In genomic region chr11:72072331-72072905, GRCm38 (mm10) we compare ENCODE assay signal across 24 mouse cellular contexts. TPM values are rescaled to one million over a fixed set of nuclear protein-coding genes. Genes with fewer than 3 reads are reported as not detected.
DNase-seq lines count a peak whose midpoint lies in the region; ATAC-seq and TF ChIP-seq lines count a peak whose summit lies in the region.
"Had no signal": no experiment of that assay in that cellular context is flagged by ENCODE, and none has a peak within 500 bp of the region (broad histone marks: within the 10 kb centered on the region; RNA-seq: fewer than 3 reads in every experiment).

No protein-coding gene starts in this region.

- H3K4me2 ChIP-seq in hindbrain, embryonic 11.5 days (replicated peaks; ENCODE audit: low read depth, low read length): no peak overlapping the region
- no peak overlapping the region for H3K4me2 ChIP-seq in hindbrain, embryonic 14.5 days (replicated peaks)
- H3K4me2 ChIP-seq in midbrain, embryonic 11.5 days: no peak overlapping the region
- H3K4me2 ChIP-seq in midbrain, embryonic 14.5 days (ENCODE audit: low read length): no peak overlapping the region
- H3K4me2 ChIP-seq: heart, embryonic 15.5 days; limb, embryonic 13.5 days; liver, embryonic 13.5 days; lung, embryonic 15.5 days; midbrain, embryonic 12.5 days; neural tube, embryonic 13.5 days had no signal

- no peaks in the 10 kb centered on the region for H3K79me2 ChIP-seq in heart, adult 2 months (replicated peaks; ENCODE audit: control insufficient read depth, insufficient read depth, low read length)

- TF ChIP-seq CTCF in cerebellum, adult 2 months (IDR thresholded peaks at IDR 0.05; ENCODE audit: borderline replicate concordance, insufficient read depth, low read depth, low read length): no peak
- TF ChIP-seq CTCF in heart, adult 2 months (IDR thresholded peaks at IDR 0.05): no peak

- no peak for TF ChIP-seq POLR2A in cerebellum, adult 2 months (IDR thresholded peaks at IDR 0.05; ENCODE audit: borderline replicate concordance, insufficient read depth, low read length)
- no peak for TF ChIP-seq POLR2A in heart, adult 2 months (IDR thresholded peaks at IDR 0.05; ENCODE audit: insufficient read depth, low read depth, low read length)

- intact Hi-C loops in heart, adult 2 months (cut with DNase I): no loop called here

- H3K9ac ChIP-seq in hindbrain, embryonic 11.5 days (ENCODE audit: low read depth, low read length): no peak overlapping the region
- H3K9ac ChIP-seq in hindbrain, embryonic 14.5 days: no peak overlapping the region
- no peak overlapping the region for H3K9ac ChIP-seq in midbrain, embryonic 11.5 days (ENCODE audit: low read length)
- H3K9ac ChIP-seq in midbrain, embryonic 14.5 days (replicated peaks; ENCODE audit: low read length): no peak overlapping the region
- no peak overlapping the region for H3K9ac ChIP-seq in heart, adult 2 months (ENCODE audit: low read depth, low read length)
- H3K9ac ChIP-seq: heart, embryonic 15.5 days; limb, embryonic 13.5 days; liver, embryonic 13.5 days; lung, embryonic 15.5 days; midbrain, embryonic 12.5 days; neural tube, embryonic 13.5 days had no signal

- H3K27me3 ChIP-seq in cerebellum, adult 2 months (ENCODE audit: control insufficient read depth, insufficient read depth, low read length): no peaks in the 10 kb centered on the region
- no peaks in the 10 kb centered on the region for H3K27me3 ChIP-seq in hindbrain, embryonic 11.5 days (ENCODE audit: control insufficient read depth, insufficient read depth, low read length)
- H3K27me3 ChIP-seq in hindbrain, embryonic 14.5 days (ENCODE audit: control insufficient read depth, insufficient read depth, low read length): no peaks in the 10 kb centered on the region
- no peaks in the 10 kb centered on the region for H3K27me3 ChIP-seq in midbrain, embryonic 11.5 days (ENCODE audit: control insufficient read depth, insufficient read depth, low read length)
- no peaks in the 10 kb centered on the region for H3K27me3 ChIP-seq in midbrain, embryonic 14.5 days (ENCODE audit: control insufficient read depth, insufficient read depth, low read length)
- no peaks in the 10 kb centered on the region for H3K27me3 ChIP-seq in heart, adult 2 months (ENCODE audit: control insufficient read depth, insufficient read depth, low read length)
- H3K27me3 ChIP-seq: limb, embryonic 13.5 days; liver, embryonic 13.5 days; lung, embryonic 15.5 days; midbrain, embryonic 12.5 days; neural tube, embryonic 13.5 days; Patski had no signal

- H3K27ac ChIP-seq in cerebellum, adult 2 months (ENCODE audit: insufficient read depth, low read length): no peak overlapping the region
- no peak overlapping the region for H3K27ac ChIP-seq in hindbrain, embryonic 11.5 days (ENCODE audit: low read depth, low read length)
- H3K27ac ChIP-seq in hindbrain, embryonic 14.5 days: no peak overlapping the region
- no peak overlapping the region for H3K27ac ChIP-seq in midbrain, embryonic 11.5 days (ENCODE audit: low read depth, low read length)
- H3K27ac ChIP-seq in midbrain, embryonic 14.5 days (replicated peaks; ENCODE audit: low read depth, low read length): no peak overlapping the region
- H3K27ac ChIP-seq in heart, adult 2 months: no peak overlapping the region
- H3K27ac ChIP-seq: heart, embryonic 15.5 days; limb, embryonic 13.5 days; liver, embryonic 13.5 days; lung, embryonic 15.5 days; macrophage; midbrain, embryonic 12.5 days; neural tube, embryonic 13.5 days; stomach, postnatal 0 days had no signal

- peak; percentile 47; the same call in 1 of the 2 replicates for ATAC-seq in hindbrain, embryonic 11.5 days (ENCODE audit: low FRiP score)
- no peak for ATAC-seq in hindbrain, embryonic 14.5 days (ENCODE audit: low FRiP score)
- ATAC-seq in midbrain, embryonic 11.5 days (ENCODE audit: low FRiP score): no peak
- ATAC-seq in midbrain, embryonic 14.5 days (ENCODE audit: low FRiP score, low TSS enrichment): no peak
- ATAC-seq: CD4-positive, CD25-positive, alpha-beta regulatory T cell, adult 4 months; intestine, postnatal 0 days; Patski had no signal

- H3K9me3 ChIP-seq in hindbrain, embryonic 11.5 days (ENCODE audit: control insufficient read depth, low read length): no peaks in the 10 kb centered on the region
- H3K9me3 ChIP-seq in hindbrain, embryonic 14.5 days (ENCODE audit: control insufficient read depth, low read length): no peaks in the 10 kb centered on the region
- H3K9me3 ChIP-seq in midbrain, embryonic 11.5 days (ENCODE audit: control insufficient read depth, low read length): no peaks in the 10 kb centered on the region
- no peaks in the 10 kb centered on the region for H3K9me3 ChIP-seq in midbrain, embryonic 14.5 days (ENCODE audit: control insufficient read depth, low read length)
- H3K9me3 ChIP-seq: heart, embryonic 15.5 days; limb, embryonic 13.5 days; liver, embryonic 13.5 days; lung, embryonic 15.5 days; midbrain, embryonic 12.5 days; neural tube, embryonic 13.5 days had no signal

- WGBS in cerebellum, adult 2 months: 57% methylated on average over 6 of the region's 6 CpGs
- WGBS in hindbrain, embryonic 11.5 days: 43% methylated on average over 6 of the region's 6 CpGs
- 44% methylated on average over 6 of the region's 6 CpGs for WGBS in hindbrain, embryonic 14.5 days
- 57% methylated on average over 6 of the region's 6 CpGs for WGBS in midbrain, embryonic 11.5 days
- WGBS in midbrain, embryonic 14.5 days: 54% methylated on average over 6 of the region's 6 CpGs
- WGBS in heart, adult 2 months: 59% methylated on average over 6 of the region's 6 CpGs

- no peaks in the 10 kb centered on the region for H3K36me3 ChIP-seq in hindbrain, embryonic 11.5 days (ENCODE audit: control insufficient read depth, insufficient read depth, low read length)
- H3K36me3 ChIP-seq in hindbrain, embryonic 14.5 days (replicated peaks; ENCODE audit: control insufficient read depth, insufficient read depth): no peaks in the 10 kb centered on the region
- no peaks in the 10 kb centered on the region for H3K36me3 ChIP-seq in midbrain, embryonic 11.5 days (ENCODE audit: control insufficient read depth, insufficient read depth, low read length)
- H3K36me3 ChIP-seq in midbrain, embryonic 14.5 days (ENCODE audit: control insufficient read depth, insufficient read depth, low read length): no peaks in the 10 kb centered on the region
- H3K36me3 ChIP-seq in heart, adult 2 months (ENCODE audit: control insufficient read depth, insufficient read depth, low read length): no peaks in the 10 kb centered on the region
- H3K36me3 ChIP-seq: heart, embryonic 15.5 days; limb, embryonic 13.5 days; liver, embryonic 13.5 days; lung, embryonic 15.5 days; midbrain, embryonic 12.5 days; neural tube, embryonic 13.5 days had no signal

- no peak overlapping the region for H3K4me3 ChIP-seq in cerebellum, adult 2 months (replicated peaks; ENCODE audit: insufficient read depth, low read depth, low read length)
- H3K4me3 ChIP-seq in hindbrain, embryonic 11.5 days (ENCODE audit: low read depth, low read length): no peak overlapping the region
- no peak overlapping the region for H3K4me3 ChIP-seq in hindbrain, embryonic 14.5 days (replicated peaks; ENCODE audit: low read length)
- no peak overlapping the region for H3K4me3 ChIP-seq in midbrain, embryonic 11.5 days (ENCODE audit: low read depth, low read length)
- no peak overlapping the region for H3K4me3 ChIP-seq in midbrain, embryonic 14.5 days (replicated peaks; ENCODE audit: low read depth, low read length)
- H3K4me3 ChIP-seq in heart, adult 2 months: no peak overlapping the region
- H3K4me3 ChIP-seq: heart, embryonic 15.5 days; limb, embryonic 13.5 days; liver, embryonic 13.5 days; lung, embryonic 15.5 days; midbrain, embryonic 12.5 days; neural tube, embryonic 13.5 days had no signal

- peaks cover 15% of the 10 kb centered on the region for H3K4me1 ChIP-seq in cerebellum, adult 2 months (ENCODE audit: control insufficient read depth, insufficient read depth, low read length)
- no peaks in the 10 kb centered on the region for H3K4me1 ChIP-seq in hindbrain, embryonic 11.5 days (replicated peaks; ENCODE audit: control insufficient read depth, insufficient read depth, low read length)
- 0 out of 2 replicates have a peak, but pooled peaks cover 8% of the 10 kb centered on the region for H3K4me1 ChIP-seq in hindbrain, embryonic 14.5 days (replicated peaks; ENCODE audit: control insufficient read depth, insufficient read depth, low read length)
- no peaks in the 10 kb centered on the region for H3K4me1 ChIP-seq in midbrain, embryonic 11.5 days (ENCODE audit: control insufficient read depth, insufficient read depth, low read length)
- H3K4me1 ChIP-seq in midbrain, embryonic 14.5 days (ENCODE audit: control insufficient read depth, insufficient read depth, low read length): peaks cover 7% of the 10 kb centered on the region; the same call in 1 of the 2 replicates
- H3K4me1 ChIP-seq in heart, adult 2 months (ENCODE audit: control insufficient read depth, insufficient read depth, low read length): no peaks in the 10 kb centered on the region
- H3K4me1 ChIP-seq: heart, embryonic 15.5 days; liver, embryonic 13.5 days; lung, embryonic 15.5 days; midbrain, embryonic 12.5 days had no signal

- TF ChIP-seq EP300 in heart, adult 2 months (IDR thresholded peaks at IDR 0.05; ENCODE audit: insufficient read depth, low read depth, low read length): no peak

- DNase-seq in cerebellum, adult 11-12 months: peak; percentile 24
- no peak for DNase-seq in cerebellum, adult 2 months
- no peak for DNase-seq in hindbrain, embryonic 11.5 days (ENCODE audit: low spot score)
- no peak for DNase-seq in hindbrain, embryonic 14.5 days (ENCODE audit: low spot score)
- peak; percentile 2 for DNase-seq in midbrain, embryonic 11.5 days (ENCODE audit: low spot score, missing footprints)
- DNase-seq in midbrain, embryonic 14.5 days: no peak
- peak; percentile 76 for DNase-seq in retina, postnatal 1 day
- DNase-seq in heart, adult 2 months: no peak
- DNase-seq: adrenal gland, postnatal 14 days; cerebellum, adult 8-10 months; gastrocnemius, postnatal 25 days; liver, embryonic 13.5 days; right cerebral cortex, postnatal 4 days had no signal

RNA-seq across cellular contexts. Expression of gene Pimreg, which starts 30.6 kb away (rescaled TPM):
- polyA plus RNA-seq in cerebellum, adult 2 months (2012; rRNA removed): 0.08 and 0.32 TPM in 2 replicates
- 158 and 171 TPM in 2 replicates for polyA plus RNA-seq in hindbrain, embryonic 11.5 days (2014; fragmentation: Nextera tagmentation; extraction: Ambion mirVana)
- polyA plus RNA-seq in hindbrain, embryonic 14.5 days (2014; fragmentation: Nextera tagmentation; extraction: Ambion mirVana): 26.8 and 30.2 TPM in 2 replicates
- polyA plus RNA-seq in midbrain, embryonic 11.5 days (2014; fragmentation: Nextera tagmentation; extraction: Ambion mirVana): 201 and 214 TPM in 2 replicates
- polyA plus RNA-seq in midbrain, embryonic 14.5 days (2014; fragmentation: Nextera tagmentation; extraction: Ambion mirVana): 26.5 and 39.3 TPM in 2 replicates
- total RNA-seq in heart, adult 2 months (2021): under 1 TPM in 1 of 2 experiments, not detected in 1; 0.75 TPM
- 0.45 and 0.73 TPM in 2 replicates for polyA plus RNA-seq in heart, adult 2 months (2012; rRNA removed)

RNA-seq across cellular contexts. Expression of gene Aipl1, which starts 35.1 kb away (rescaled TPM):
- 0.28 and 0.30 TPM in 2 replicates for polyA plus RNA-seq in cerebellum, adult 2 months (2012; rRNA removed)
- polyA plus RNA-seq in hindbrain, embryonic 11.5 days (2014; fragmentation: Nextera tagmentation; extraction: Ambion mirVana): not detected in 2 replicates
- polyA plus RNA-seq in hindbrain, embryonic 14.5 days (2014; fragmentation: Nextera tagmentation; extraction: Ambion mirVana): not detected in 2 replicates
- 0.15 and 0.44 TPM in 2 replicates for polyA plus RNA-seq in midbrain, embryonic 11.5 days (2014; fragmentation: Nextera tagmentation; extraction: Ambion mirVana)
- polyA plus RNA-seq in midbrain, embryonic 14.5 days (2014; fragmentation: Nextera tagmentation; extraction: Ambion mirVana): 0.23 and 0.29 TPM in 2 replicates
- not detected for total RNA-seq in heart, adult 2 months (2021)
- polyA plus RNA-seq in heart, adult 2 months (2012; rRNA removed): 0.04 TPM in 1 of 2 replicates, not detected in the other
- total RNA-seq: gastrocnemius, postnatal 25 days had no signal
- polyA plus RNA-seq: CD4-positive, CD25-positive, alpha-beta regulatory T cell, adult 4 months; large intestine, adult 2 months had no signal

Comparison
In these comparisons a context has a peak if more than half of its experiments do, and no peak if none do; other contexts are left out.
1. DNase-seq: peak in cerebellum, adult 11-12 months (single experiment), midbrain, embryonic 11.5 days (single experiment) and retina, postnatal 1 day (single experiment); none in cerebellum, adult 2 months (0 of 2), hindbrain, embryonic 11.5 days (single experiment), hindbrain, embryonic 14.5 days (single experiment), midbrain, embryonic 14.5 days (single experiment) and heart, adult 2 months (0 of 2).
2. RNA of gene Pimreg, which starts 30.6 kb away (polyA plus RNA-seq): 201 to 214 TPM in midbrain, embryonic 11.5 days, 158 to 171 TPM in hindbrain, embryonic 11.5 days, 26.5 to 39.3 TPM in midbrain, embryonic 14.5 days and 26.8 to 30.2 TPM in hindbrain, embryonic 14.5 days; 0.45 to 0.73 TPM in heart, adult 2 months and 0.08 to 0.32 TPM in cerebellum, adult 2 months; every median in the first group is over 10 times any median in the second.